Mouse (Mus musculus): ENCODE results near the gene Fgf18. TPM values are rescaled to one million over a fixed set of nuclear protein-coding genes. Genes with fewer than 3 reads are reported as not detected.
A peak's percentile ranks its signal among the peaks of the same experiment; 100 is the strongest.

Fgf18 gene
- polyA plus RNA-seq, 1 experiment = 0.52 TPM

GRCm38 (mm10) chr11:33149453-33149852, 2.3 kb upstream of the Fgf18 start:
- no peaks in the 10 kb centered on the region; the same call in 1 of the 2 replicates for H3K36me3 ChIP-seq (ENCODE audit: control insufficient read depth, insufficient read depth, low read length)
- H3K4me1 ChIP-seq (ENCODE audit: control insufficient read depth, insufficient read depth, low read length) = peaks cover 11% of the 10 kb centered on the region; the same call in 1 of the 2 replicates
- H3K4me3 ChIP-seq (ENCODE audit: control insufficient read depth, low read depth, low read length) = no peak overlapping the region
- no peaks in the 10 kb centered on the region for H3K27me3 ChIP-seq (ENCODE audit: control insufficient read depth, insufficient read depth, low read length)
- H3K27ac ChIP-seq (ENCODE audit: control insufficient read depth, insufficient read depth, low read depth, low read length) = no peak overlapping the region
- TF ChIP-seq POLR2A (IDR thresholded peaks at IDR 0.05; ENCODE audit: control insufficient read depth, low read depth, low read length) (no peak), CTCF (IDR thresholded peaks at IDR 0.05; ENCODE audit: control insufficient read depth, insufficient read depth, insufficient replicate concordance, low read depth, low read length) (no peak)

- Histone ChIP-seq H3K4me3 (ENCODE audit: control insufficient read depth, low read depth, low read length) (no peak overlapping the region), H3K27ac (ENCODE audit: control insufficient read depth, insufficient read depth, low read depth, low read length) (no peak overlapping the region), H3K36me3 (ENCODE audit: control insufficient read depth, insufficient read depth, low read length) (no peaks in the 10 kb centered on the region; the same call in 1 of the 2 replicates), H3K27me3 (ENCODE audit: control insufficient read depth, insufficient read depth, low read length) (no peaks in the 10 kb centered on the region), H3K4me1 (ENCODE audit: control insufficient read depth, insufficient read depth, low read length) (peaks cover 11% of the 10 kb centered on the region; the same call in 1 of the 2 replicates)
- TF ChIP-seq CTCF (IDR thresholded peaks at IDR 0.05; ENCODE audit: control insufficient read depth, insufficient read depth, insufficient replicate concordance, low read depth, low read length) = no peak
- no peak for TF ChIP-seq POLR2A (IDR thresholded peaks at IDR 0.05; ENCODE audit: control insufficient read depth, low read depth, low read length)
Measured at GRCm38 (mm10) chr11:33149088-33149436, 1.9 kb upstream of the Fgf18 start.

- Histone ChIP-seq H3K4me1 (ENCODE audit: control insufficient read depth, insufficient read depth, low read length) (peaks cover 11% of the 10 kb centered on the region; the same call in 1 of the 2 replicates), H3K36me3 (ENCODE audit: control insufficient read depth, insufficient read depth, low read length) (no peaks in the 10 kb centered on the region; the same call in 1 of the 2 replicates), H3K27ac (ENCODE audit: control insufficient read depth, insufficient read depth, low read depth, low read length) (no peak overlapping the region), H3K4me3 (ENCODE audit: control insufficient read depth, low read depth, low read length) (peak overlapping the region; percentile 67), H3K27me3 (ENCODE audit: control insufficient read depth, insufficient read depth, low read length) (no peaks in the 10 kb centered on the region)
- TF ChIP-seq POLR2A (IDR thresholded peaks at IDR 0.05; ENCODE audit: control insufficient read depth, low read depth, low read length) (no peak), CTCF (IDR thresholded peaks at IDR 0.05; ENCODE audit: control insufficient read depth, insufficient read depth, insufficient replicate concordance, low read depth, low read length) (peak; percentile 52; the same call in 1 of the 2 replicates)
Measured at GRCm38 (mm10) chr11:33148338-33149087, 1.3 kb upstream of the Fgf18 start.

DNA sequence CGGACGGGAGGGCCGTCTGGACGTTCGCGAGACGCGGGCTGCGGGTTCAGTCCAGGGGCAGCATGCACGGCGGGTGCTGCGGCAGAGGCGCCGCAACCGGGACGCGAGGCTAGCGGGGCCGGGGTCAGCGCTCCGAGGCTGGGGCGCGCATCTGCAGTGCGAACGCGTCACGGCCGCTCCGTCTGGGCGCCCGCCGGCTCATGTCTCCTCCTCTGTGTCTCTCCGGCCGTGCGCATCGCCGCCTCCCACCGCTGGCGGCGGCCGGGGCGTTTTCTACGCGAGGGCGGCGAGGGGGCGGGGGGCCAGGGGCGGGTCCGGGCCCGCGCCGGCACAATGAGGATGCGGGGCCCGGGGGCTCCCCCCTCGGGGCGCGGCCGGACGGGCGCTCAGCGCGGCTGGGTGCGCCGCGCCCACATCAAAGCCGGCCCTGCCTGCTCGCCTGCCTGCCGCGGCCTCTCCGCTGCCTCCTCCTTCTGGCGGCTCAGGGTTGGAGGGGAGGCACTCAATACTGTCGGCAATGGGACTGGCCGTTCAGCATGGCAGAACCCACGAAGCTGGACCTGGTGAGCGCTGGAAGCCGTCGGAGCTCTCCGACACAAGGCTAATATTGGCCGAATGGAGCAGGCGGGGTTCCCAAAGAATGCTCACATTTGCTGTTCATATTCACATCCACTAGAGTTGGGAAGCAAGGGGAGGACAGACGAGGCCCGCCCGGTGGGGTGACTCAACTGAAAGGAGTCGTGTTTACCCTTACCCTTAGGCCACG, 555 bp upstream of the Fgf18 start:
- Histone ChIP-seq H3K4me1 (ENCODE audit: control insufficient read depth, insufficient read depth, low read length) (peaks cover 11% of the 10 kb centered on the region; the same call in 1 of the 2 replicates), H3K36me3 (ENCODE audit: control insufficient read depth, insufficient read depth, low read length) (no peaks in the 10 kb centered on the region; the same call in 1 of the 2 replicates), H3K27ac (ENCODE audit: control insufficient read depth, insufficient read depth, low read depth, low read length) (no peak overlapping the region), H3K4me3 (ENCODE audit: control insufficient read depth, low read depth, low read length) (peak overlapping the region; percentile 71), H3K27me3 (ENCODE audit: control insufficient read depth, insufficient read depth, low read length) (no peaks in the 10 kb centered on the region)
- no peak for TF ChIP-seq POLR2A (IDR thresholded peaks at IDR 0.05; ENCODE audit: control insufficient read depth, low read depth, low read length)
- no peak for TF ChIP-seq CTCF (IDR thresholded peaks at IDR 0.05; ENCODE audit: control insufficient read depth, insufficient read depth, insufficient replicate concordance, low read depth, low read length)

GRCm38 (mm10) chr11:33146651-33147131, 509 bp downstream of the Fgf18 start:
- peak overlapping the region; percentile 71 for H3K4me3 ChIP-seq (ENCODE audit: control insufficient read depth, low read depth, low read length)
- no peak overlapping the region for H3K27ac ChIP-seq (ENCODE audit: control insufficient read depth, insufficient read depth, low read depth, low read length)
- no peaks in the 10 kb centered on the region for H3K27me3 ChIP-seq (ENCODE audit: control insufficient read depth, insufficient read depth, low read length)
- no peak for TF ChIP-seq POLR2A (IDR thresholded peaks at IDR 0.05; ENCODE audit: control insufficient read depth, low read depth, low read length)
- TF ChIP-seq CTCF (IDR thresholded peaks at IDR 0.05; ENCODE audit: control insufficient read depth, insufficient read depth, insufficient replicate concordance, low read depth, low read length) = no peak
- H3K4me1 ChIP-seq (ENCODE audit: control insufficient read depth, insufficient read depth, low read length) = peaks cover 11% of the 10 kb centered on the region; the same call in 1 of the 2 replicates
- H3K36me3 ChIP-seq (ENCODE audit: control insufficient read depth, insufficient read depth, low read length) = no peaks in the 10 kb centered on the region; the same call in 1 of the 2 replicates

GRCm38 (mm10) chr11:33146143-33146497, 1.1 kb downstream of the Fgf18 start:
- no peak overlapping the region for H3K27ac ChIP-seq (ENCODE audit: control insufficient read depth, insufficient read depth, low read depth, low read length)

More at GRCm38 (mm10) chr11:33146143-33146497, 1.1 kb downstream of the Fgf18 start:
- TF ChIP-seq POLR2A (IDR thresholded peaks at IDR 0.05; ENCODE audit: control insufficient read depth, low read depth, low read length) (no peak), CTCF (IDR thresholded peaks at IDR 0.05; ENCODE audit: control insufficient read depth, insufficient read depth, insufficient replicate concordance, low read depth, low read length) (no peak)
- H3K4me3 ChIP-seq (ENCODE audit: control insufficient read depth, low read depth, low read length) = no peak overlapping the region
- peaks cover 11% of the 10 kb centered on the region; the same call in 1 of the 2 replicates for H3K4me1 ChIP-seq (ENCODE audit: control insufficient read depth, insufficient read depth, low read length)
- no peaks in the 10 kb centered on the region; the same call in 1 of the 2 replicates for H3K36me3 ChIP-seq (ENCODE audit: control insufficient read depth, insufficient read depth, low read length)
- no peaks in the 10 kb centered on the region for H3K27me3 ChIP-seq (ENCODE audit: control insufficient read depth, insufficient read depth, low read length)

Data from testis, adult 2 months (tissue).